Mouse (Mus musculus) C2C12 (cell line): Measurements from ENCODE around the gene Id4. TPM values are rescaled to one million over a fixed set of nuclear protein-coding genes. Genes with fewer than 3 reads are reported as not detected.

Source experiments
- H3K27me3 ChIP-seq: one replicate; pipeline ENCODE4 v1.6.1; 2011; ENCODE audit not compliant: control insufficient read depth, insufficient read depth, insufficient read length
- H3K36me3 ChIP-seq: one replicate; pipeline ENCODE4 v1.6.1; 2011; ENCODE audit not compliant: control insufficient read depth, insufficient read depth
- H3K4me3 ChIP-seq: one replicate; pipeline ENCODE4 v1.5.1; 2011; ENCODE audit warnings: mild to moderate bottlenecking, control low read depth; ENCODE audit not compliant: poor library complexity, insufficient read depth, severe bottlenecking
- H3K79me2 ChIP-seq: one replicate; pipeline ENCODE4 v1.6.1; 2011; ENCODE audit not compliant: control insufficient read depth, insufficient read depth
- H3K79me3 ChIP-seq: one replicate; pipeline ENCODE4 v1.6.1; 2011; ENCODE audit warnings: low read depth, control low read depth
- H3ac ChIP-seq: one replicate; pipeline ENCODE3; 2011; ENCODE audit warnings: low read depth; ENCODE audit not compliant: control insufficient read depth, insufficient read length
- CEBPB ChIP-seq: IDR thresholded peaks from one replicate; pipeline ENCODE4 v1.6.1; 2011; ENCODE audit warnings: low read depth, mild to moderate bottlenecking, control low read depth, moderate library complexity
- CTCF ChIP-seq: IDR thresholded peaks from one replicate; pipeline ENCODE4 v1.5.1; 2011; ENCODE audit not compliant: control insufficient read depth, insufficient read depth, insufficient read length
- FOSL1 ChIP-seq: IDR thresholded peaks from one replicate; pipeline ENCODE4 v1.8.0; 2011; ENCODE audit warnings: mild to moderate bottlenecking, low read length; ENCODE audit not compliant: poor library complexity, insufficient read depth, severe bottlenecking
- MAX ChIP-seq: IDR thresholded peaks from one replicate; pipeline ENCODE4 v1.6.1; 2011; ENCODE audit warnings: mild to moderate bottlenecking, control low read depth
- MYOD1 ChIP-seq: IDR thresholded peaks from one replicate; pipeline ENCODE4 v1.6.1; 2011; ENCODE audit warnings: low read depth; ENCODE audit not compliant: control insufficient read depth, insufficient read length
- MYOG ChIP-seq: IDR thresholded peaks from one replicate; pipeline ENCODE4 v1.6.1; 2011; ENCODE audit not compliant: control insufficient read depth, insufficient read length; ENCODE audit errors: extremely low read depth
- USF1 ChIP-seq: IDR thresholded peaks from one replicate; pipeline ENCODE4 v1.6.1; 2011; ENCODE audit warnings: low read depth, mild to moderate bottlenecking, control low read depth, moderate library complexity
- polyA plus RNA-seq: library from polyadenylated mRNA; unstranded; fragments of >200 nt; fragmentation: generic; extraction: Trizol; gene quantifications from one replicate; pipeline ENCODE4 v1.2.1, GENCODE M21; 2012; ENCODE audit warnings: missing spikeins

Id4 gene
- polyA plus RNA-seq, 1 experiment: 0.29 TPM

DNA sequence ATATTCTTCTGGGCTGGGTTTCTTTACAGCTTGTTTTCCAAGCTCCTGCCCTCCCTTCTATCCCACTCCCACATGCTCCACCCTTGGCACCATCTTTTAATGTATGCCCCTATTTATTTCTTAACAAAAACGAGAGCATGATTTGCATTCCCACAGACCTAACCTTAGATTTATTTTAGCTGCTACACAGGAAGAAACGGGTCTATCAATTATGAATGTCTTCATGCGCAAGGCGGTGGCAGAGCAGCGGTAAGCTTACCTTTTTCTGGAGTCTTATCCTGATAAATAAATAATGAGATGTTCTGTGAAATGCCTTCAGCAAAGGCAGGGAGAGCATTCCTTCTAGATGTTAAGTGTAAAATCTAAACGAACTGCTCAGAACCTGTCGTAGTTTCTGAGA is 24.2 kb upstream of the Id4 start:
- Histone ChIP-seq H3K36me3 (no peaks in the 10 kb centered on the region), H3K79me3 (no peaks in the 10 kb centered on the region), H3K27me3 (no peaks in the 10 kb centered on the region), H3ac (no peak overlapping the region), H3K4me3 (no peak overlapping the region), H3K79me2 (no peaks in the 10 kb centered on the region)
- TF ChIP-seq MYOG (no peak), CTCF (no peak), CEBPB (no peak), FOSL1 (no peak), MYOD1 (no peak), USF1 (no peak), MAX (no peak)

DNA sequence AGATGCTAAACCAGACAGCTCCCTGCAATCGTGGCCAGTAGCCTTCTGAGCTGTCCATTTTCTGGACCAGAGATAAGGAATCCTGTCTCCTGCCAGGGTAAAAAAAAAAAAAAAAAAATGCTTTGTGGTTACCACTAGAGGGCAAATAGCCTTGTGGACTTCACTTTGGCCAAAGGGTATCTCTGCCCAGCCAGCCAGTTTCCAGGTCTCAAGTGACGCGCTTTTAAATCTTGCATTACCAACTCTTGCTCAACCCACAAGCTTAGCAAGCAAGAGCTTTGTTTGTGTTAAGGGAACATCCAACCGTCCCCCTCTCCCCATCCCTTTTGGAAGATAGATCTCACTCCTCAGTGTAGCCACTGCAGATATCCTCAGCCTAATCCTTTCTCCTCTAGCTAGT is 23.5 kb upstream of the Id4 start:
- Histone ChIP-seq H3K27me3 (no peaks in the 10 kb centered on the region), H3K4me3 (no peak overlapping the region), H3K79me3 (no peaks in the 10 kb centered on the region), H3ac (no peak overlapping the region), H3K36me3 (no peaks in the 10 kb centered on the region), H3K79me2 (no peaks in the 10 kb centered on the region)
- no peak for TF ChIP-seq CEBPB
- no peak for TF ChIP-seq USF1
- TF ChIP-seq MYOD1: no peak
- no peak for TF ChIP-seq FOSL1
- TF ChIP-seq MAX: no peak
- no peak for TF ChIP-seq MYOG
- TF ChIP-seq CTCF: no peak

GRCm38 (mm10) chr13:48245235-48246012 is 15.6 kb upstream of the Id4 start:
- Histone ChIP-seq H3K27me3 (no peaks in the 10 kb centered on the region), H3K36me3 (no peaks in the 10 kb centered on the region), H3K4me3 (no peak overlapping the region), H3ac (no peak overlapping the region), H3K79me3 (no peaks in the 10 kb centered on the region), H3K79me2 (no peaks in the 10 kb centered on the region)
- TF ChIP-seq CTCF (no peak), MYOD1 (no peak), MAX (no peak), MYOG (no peak), FOSL1 (no peak), CEBPB (no peak), USF1 (no peak)

GRCm38 (mm10) chr13:48252559-48252958 is 8.5 kb upstream of the Id4 start:
- Histone ChIP-seq H3K27me3 (no peaks in the 10 kb centered on the region), H3K79me2 (no peaks in the 10 kb centered on the region), H3K36me3 (no peaks in the 10 kb centered on the region), H3K4me3 (no peak overlapping the region), H3K79me3 (no peaks in the 10 kb centered on the region), H3ac (no peak overlapping the region)
- no peak for TF ChIP-seq MYOD1
- TF ChIP-seq USF1: no peak
- TF ChIP-seq CEBPB: no peak
- TF ChIP-seq MAX: no peak
- TF ChIP-seq CTCF: no peak
- TF ChIP-seq MYOG: no peak
- no peak for TF ChIP-seq FOSL1

- Histone ChIP-seq H3K79me2 (no peaks in the 10 kb centered on the region), H3K27me3 (no peaks in the 10 kb centered on the region), H3ac (no peak overlapping the region), H3K36me3 (no peaks in the 10 kb centered on the region), H3K79me3 (no peaks in the 10 kb centered on the region), H3K4me3 (no peak overlapping the region)
- TF ChIP-seq MAX (no peak), CTCF (no peak), USF1 (no peak), MYOG (no peak), MYOD1 (no peak), FOSL1 (no peak), CEBPB (no peak)
Observed at GRCm38 (mm10) chr13:48255026-48255425, 6.0 kb upstream of the Id4 start.
